Mouse (Mus musculus): ENCODE data around the gene Hdac6.
"Not testable (repeated sequence)": the region's sequence is repeated elsewhere in the genome, so short reads cannot be mapped to it uniquely, and the experiment has no call there.

Gene Hdac6

GRCm38 (mm10) chrX:7919601-7920383 lies 27.9 kb downstream of the Hdac6 start, which contains the start of gene Pcsk1n:
Gene Pcsk1n (plus strand): TSS chrX:7919822.
- peak; percentile 58 to 71 for DNase-seq

GRCm38 (mm10) chrX:7917960-7918359 lies 29.7 kb downstream of the Hdac6 start:
- not testable (repeated sequence) for DNase-seq

- DNase-seq: peak; percentile 18 to 50
These were observed 32.0 kb downstream of the Hdac6 start for GRCm38 (mm10) chrX:7915669-7916068.

- no peak for DNase-seq
These were observed 37.2 kb downstream of the Hdac6 start for GRCm38 (mm10) chrX:7910473-7910872.

- not testable (repeated sequence) for DNase-seq
These were observed 38.4 kb downstream of the Hdac6 start, which contains the start of gene Gm10490 for GRCm38 (mm10) chrX:7909242-7909641. Gene Gm10490 (plus strand): TSS chrX:7909542.

- no peak for DNase-seq
These were observed 40.0 kb downstream of the Hdac6 start, which contains the start of gene Gm10491 for GRCm38 (mm10) chrX:7907735-7908134. Gene Gm10491 (minus strand): TSS chrX:7907835.

- DNase-seq: no peak
These were observed 43.2 kb downstream of the Hdac6 start for GRCm38 (mm10) chrX:7904441-7904840.

- peak; percentile 82 to 86 for DNase-seq
These were observed 48.5 kb downstream of the Hdac6 start, which contains the start of the genes Pqbp1 and Timm17b for GRCm38 (mm10) chrX:7898880-7899874. Gene Pqbp1 (minus strand): TSS chrX:7899269. Gene Timm17b (plus strand): TSS chrX:7899357.

- no peak for DNase-seq
These were observed 49.5 kb downstream of the Hdac6 start for GRCm38 (mm10) chrX:7898211-7898610.

GRCm38 (mm10) chrX:7883841-7884567 lies 63.7 kb downstream of the Hdac6 start, which contains the start of gene Slc35a2:
Gene Slc35a2 (plus strand): TSS chrX:7884028.
- peak; percentile 78 for DNase-seq

Data from cerebellum, postnatal 36 days (tissue).